Mouse (Mus musculus) adrenal gland, adult 2 months (tissue): Measurements from ENCODE around the gene Cited2. TPM values are rescaled to one million over a fixed set of nuclear protein-coding genes. Genes with fewer than 3 reads are reported as not detected.

Experiments used
- DNase-seq: peaks from one replicate; pipeline ENCODE4 v3.0.0; 2021
- polyA plus RNA-seq: library from polyadenylated mRNA; depleted of rRNA; stranded (reverse); fragments of >200 nt; gene quantifications from 2 replicates; pipeline ENCODE4 v1.2.3, GENCODE M21; 2012
- total RNA-seq, 2 experiments: library from RNA; stranded (reverse); gene quantifications; 2 replicates each; pipeline ENCODE4 v1.2.3; 2021

Cited2 gene
- total and polyA plus RNA-seq, 3 experiments = 57.4 to 109 (median 72.4) TPM

GRCm38 (mm10) chr10:17723421-17723841 is 413 bp downstream of the Cited2 start:
- no peak for DNase-seq

- DNase-seq = peak; percentile 84
These were observed 1.1 kb downstream of the Cited2 start for GRCm38 (mm10) chr10:17723871-17724741.

- peak; percentile 15 for DNase-seq
These were observed 2.1 kb downstream of the Cited2 start for GRCm38 (mm10) chr10:17725037-17725584.

GRCm38 (mm10) chr10:17725644-17726372 is 2.8 kb downstream of the Cited2 start:
- no peak for DNase-seq

- peak; percentile 30 for DNase-seq
These were observed 3.3 kb downstream of the Cited2 start for GRCm38 (mm10) chr10:17726373-17726720.

- peak; percentile 74 for DNase-seq
These were observed 4.3 kb downstream of the Cited2 start for GRCm38 (mm10) chr10:17727161-17727925.

- DNase-seq = no peak
These were observed 4.9 kb downstream of the Cited2 start for GRCm38 (mm10) chr10:17727926-17728279.

GRCm38 (mm10) chr10:17728711-17729110 is 5.7 kb downstream of the Cited2 start:
- DNase-seq = no peak

- DNase-seq = no peak
These were observed 6.5 kb downstream of the Cited2 start for GRCm38 (mm10) chr10:17729476-17729875.

GRCm38 (mm10) chr10:17733057-17733456 is 10.0 kb downstream of the Cited2 start:
- DNase-seq = peak; percentile 65

- no peak for DNase-seq
These were observed 19.6 kb downstream of the Cited2 start for GRCm38 (mm10) chr10:17742581-17742980.

GRCm38 (mm10) chr10:17752478-17752877 is 29.5 kb downstream of the Cited2 start:
- no peak for DNase-seq

- DNase-seq = no peak
These were observed 36.8 kb downstream of the Cited2 start for GRCm38 (mm10) chr10:17759772-17760171.

- peak; percentile 13 for DNase-seq
These were observed 38.0 kb downstream of the Cited2 start for GRCm38 (mm10) chr10:17760750-17761613.

- DNase-seq = no peak
These were observed 38.6 kb downstream of the Cited2 start for GRCm38 (mm10) chr10:17761652-17762051.

GRCm38 (mm10) chr10:17762946-17763345 is 39.9 kb downstream of the Cited2 start:
- no peak for DNase-seq

- DNase-seq = no peak
These were observed 46.8 kb downstream of the Cited2 start for GRCm38 (mm10) chr10:17769856-17770255.

GRCm38 (mm10) chr10:17772364-17772763 is 49.3 kb downstream of the Cited2 start:
- DNase-seq = peak; percentile 18

GRCm38 (mm10) chr10:17774366-17774765 is 51.3 kb downstream of the Cited2 start:
- DNase-seq = no peak

GRCm38 (mm10) chr10:17775079-17775478 is 52.1 kb downstream of the Cited2 start:
- no peak for DNase-seq
